Comparison of ENCODE assay signal across 16 mouse cellular contexts in genomic region chr16:32153976-32154375, GRCm38 (mm10). TPM values are rescaled to one million over a fixed set of nuclear protein-coding genes. Genes with fewer than 3 reads are reported as not detected.
A peak's percentile ranks its signal among the peaks of the same experiment; 100 is the strongest.
DNase-seq lines count a peak whose midpoint lies in the region; ATAC-seq and TF ChIP-seq lines count a peak whose summit lies in the region.
"Had no signal": no experiment of that assay in that cellular context is flagged by ENCODE, and none has a peak within 500 bp of the region (broad histone marks: within the 10 kb centered on the region; RNA-seq: fewer than 3 reads in every experiment).

No protein-coding gene starts in this region.

- DNase-seq in frontal cortex, postnatal 10 days (ENCODE audit: low spot score in 2 of 2) = no peak
- no peak for DNase-seq in kidney, adult 2 months
- DNase-seq in kidney, postnatal 14 days = no peak
- peak; percentile 44 for DNase-seq in midbrain, embryonic 11.5 days (ENCODE audit: low spot score, missing footprints)
- no peak for DNase-seq in midbrain, postnatal 0 days (ENCODE audit: low spot score)
- no peak for DNase-seq in forebrain, postnatal 0 days
- no peak for DNase-seq in layer of hippocampus, adult 9-11 months
- DNase-seq: gastrocnemius, postnatal 36 days; liver, postnatal 0 days; thymus, postnatal 14 days had no signal

- no peak for TF ChIP-seq CTCF in kidney, adult 2 months (conservative IDR thresholded peaks at IDR 0.05; ENCODE audit: insufficient read depth, insufficient read length, low read depth, low read length)
- no peak for TF ChIP-seq CTCF in midbrain, postnatal 0 days (IDR thresholded peaks at IDR 0.05)
- TF ChIP-seq CTCF in forebrain, postnatal 0 days (IDR thresholded peaks at IDR 0.05; ENCODE audit: low read depth) = no peak

- 0 out of 2 replicates have a peak overlapping the region, but pooled peaks have one; percentile 19 for H3K27ac ChIP-seq in kidney, adult 2 months (ENCODE audit: insufficient read depth, low read depth, low read length)
- H3K27ac ChIP-seq in midbrain, embryonic 11.5 days (ENCODE audit: low read depth, low read length) = no peak overlapping the region
- H3K27ac ChIP-seq in midbrain, postnatal 0 days (ENCODE audit: low read depth, low read length) = no peak overlapping the region
- H3K27ac ChIP-seq in forebrain, postnatal 0 days (ENCODE audit: low read depth, low read length) = 0 out of 2 replicates have a peak overlapping the region, but pooled peaks have one; percentile 1
- H3K27ac ChIP-seq: limb, embryonic 12.5 days; midbrain, embryonic 15.5 days had no signal

- TF ChIP-seq POLR2A in kidney, adult 2 months (IDR thresholded peaks at IDR 0.05; ENCODE audit: low read depth, low read length) = no peak

- no peaks in the 10 kb centered on the region for H3K9me3 ChIP-seq in midbrain, embryonic 11.5 days (ENCODE audit: control insufficient read depth, low read length)
- no peaks in the 10 kb centered on the region for H3K9me3 ChIP-seq in midbrain, postnatal 0 days (ENCODE audit: low read length)
- no peaks in the 10 kb centered on the region for H3K9me3 ChIP-seq in forebrain, postnatal 0 days (ENCODE audit: low read length)
- H3K9me3 ChIP-seq: heart, embryonic 12.5 days; limb, embryonic 12.5 days; midbrain, embryonic 15.5 days had no signal

- H3K4me1 ChIP-seq in kidney, adult 2 months (ENCODE audit: control insufficient read depth, insufficient read depth, low read length) = 0 out of 2 replicates have a peak, but pooled peaks cover 4% of the 10 kb centered on the region
- no peaks in the 10 kb centered on the region for H3K4me1 ChIP-seq in midbrain, embryonic 11.5 days (ENCODE audit: control insufficient read depth, insufficient read depth, low read length)
- H3K4me1 ChIP-seq in midbrain, postnatal 0 days (ENCODE audit: insufficient read depth, low read length) = no peaks in the 10 kb centered on the region
- no peaks in the 10 kb centered on the region for H3K4me1 ChIP-seq in forebrain, postnatal 0 days (ENCODE audit: insufficient read depth)
- H3K4me1 ChIP-seq: limb, embryonic 12.5 days; midbrain, embryonic 15.5 days had no signal

- H3K9ac ChIP-seq in midbrain, embryonic 11.5 days (ENCODE audit: low read length) = no peak overlapping the region
- no peak overlapping the region for H3K9ac ChIP-seq in midbrain, postnatal 0 days (replicated peaks; ENCODE audit: low read length, poor library complexity, severe bottlenecking)
- 0 out of 2 replicates have a peak overlapping the region, but pooled peaks have one; percentile 19 for H3K9ac ChIP-seq in forebrain, postnatal 0 days
- H3K9ac ChIP-seq: heart, embryonic 12.5 days; limb, embryonic 12.5 days; liver, postnatal 0 days; midbrain, embryonic 15.5 days had no signal

- WGBS in kidney, adult 2 months = 87% methylated on average over 1 of the region's 1 CpGs
- 76% methylated on average over 1 of the region's 1 CpGs for WGBS in midbrain, embryonic 11.5 days
- 91% methylated on average over 1 of the region's 1 CpGs for WGBS in midbrain, postnatal 0 days
- WGBS in forebrain, postnatal 0 days = 89% methylated on average over 1 of the region's 1 CpGs

- ATAC-seq in frontal cortex, adult (ENCODE audit: low TSS enrichment) = peak; percentile 20; the same call in 1 of the 2 replicates
- no peak for ATAC-seq in midbrain, embryonic 11.5 days (ENCODE audit: low FRiP score)
- no peak for ATAC-seq in midbrain, postnatal 0 days (ENCODE audit: low FRiP score)
- no peak for ATAC-seq in forebrain, postnatal 0 days
- ATAC-seq: liver, postnatal 0 days; midbrain, embryonic 15.5 days had no signal

- no peaks in the 10 kb centered on the region for H3K27me3 ChIP-seq in kidney, adult 2 months (replicated peaks; ENCODE audit: control insufficient read depth, insufficient read depth, low read length)
- no peaks in the 10 kb centered on the region for H3K27me3 ChIP-seq in midbrain, embryonic 11.5 days (ENCODE audit: control insufficient read depth, insufficient read depth, low read length)
- no peaks in the 10 kb centered on the region for H3K27me3 ChIP-seq in midbrain, postnatal 0 days (ENCODE audit: insufficient read depth, low read length)
- no peaks in the 10 kb centered on the region for H3K27me3 ChIP-seq in forebrain, postnatal 0 days (ENCODE audit: insufficient read depth, low read length)
- H3K27me3 ChIP-seq: heart, embryonic 12.5 days; midbrain, embryonic 15.5 days had no signal

- H3K4me2 ChIP-seq in midbrain, embryonic 11.5 days = no peak overlapping the region
- no peak overlapping the region for H3K4me2 ChIP-seq in midbrain, postnatal 0 days (ENCODE audit: low read depth, low read length, poor library complexity, severe bottlenecking)
- peak overlapping the region; percentile 32; the same call in 1 of the 2 replicates for H3K4me2 ChIP-seq in forebrain, postnatal 0 days (ENCODE audit: low read depth)
- H3K4me2 ChIP-seq: heart, embryonic 12.5 days; limb, embryonic 12.5 days; midbrain, embryonic 15.5 days had no signal

- H3K4me3 ChIP-seq in kidney, adult 2 months (ENCODE audit: insufficient read depth, low read depth, low read length) = no peak overlapping the region
- H3K4me3 ChIP-seq in midbrain, embryonic 11.5 days (ENCODE audit: low read depth, low read length) = no peak overlapping the region
- H3K4me3 ChIP-seq in midbrain, postnatal 0 days (ENCODE audit: low read depth, low read length) = no peak overlapping the region
- H3K4me3 ChIP-seq in forebrain, postnatal 0 days (ENCODE audit: low read depth, low read length) = no peak overlapping the region
- H3K4me3 ChIP-seq: heart, embryonic 12.5 days; limb, embryonic 12.5 days; midbrain, embryonic 15.5 days had no signal

- H3K36me3 ChIP-seq in kidney, adult 2 months (ENCODE audit: control insufficient read depth, insufficient read depth, low read length) = no peaks in the 10 kb centered on the region
- no peaks in the 10 kb centered on the region for H3K36me3 ChIP-seq in midbrain, embryonic 11.5 days (ENCODE audit: control insufficient read depth, insufficient read depth, low read length)
- no peaks in the 10 kb centered on the region for H3K36me3 ChIP-seq in midbrain, postnatal 0 days (ENCODE audit: insufficient read depth, low read length)
- H3K36me3 ChIP-seq in forebrain, postnatal 0 days (ENCODE audit: insufficient read depth) = no peaks in the 10 kb centered on the region
- H3K36me3 ChIP-seq: heart, embryonic 12.5 days; limb, embryonic 12.5 days; midbrain, embryonic 15.5 days had no signal

RNA-seq across cellular contexts. Expression of gene Nrros, which starts 11.4 kb away (rescaled TPM):
- polyA plus RNA-seq in kidney, adult 2 months (2012; rRNA removed) = 7.9 and 11.6 TPM in 2 replicates
- polyA plus RNA-seq in midbrain, embryonic 11.5 days (2014; fragmentation: Nextera tagmentation; extraction: Ambion mirVana) = 7.4 and 10.3 TPM in 2 replicates
- 9.9 and 11.3 TPM in 2 replicates for total RNA-seq in midbrain, postnatal 0 days (2014; rRNA removed)
- 4.9 and 5.8 TPM in 2 replicates for polyA plus RNA-seq in midbrain, postnatal 0 days (2015; fragmentation: Nextera tagmentation; extraction: Ambion mirVana)
- total RNA-seq in forebrain, postnatal 0 days (2014; rRNA removed) = 10.2 and 12.5 TPM in 2 replicates
- polyA plus RNA-seq in forebrain, postnatal 0 days (2015; fragmentation: Nextera tagmentation; extraction: Ambion mirVana) = 6.4 and 7.6 TPM in 2 replicates

RNA-seq across cellular contexts. Expression of gene Bex6, which starts 25.6 kb away (rescaled TPM):
- polyA plus RNA-seq in kidney, adult 2 months (2012; rRNA removed) = not detected in 2 replicates
- polyA plus RNA-seq in midbrain, embryonic 11.5 days (2014; fragmentation: Nextera tagmentation; extraction: Ambion mirVana) = 0.23 TPM in 1 of 2 replicates, not detected in the other
- total RNA-seq in midbrain, postnatal 0 days (2014; rRNA removed) = not detected in 2 replicates
- polyA plus RNA-seq in midbrain, postnatal 0 days (2015; fragmentation: Nextera tagmentation; extraction: Ambion mirVana) = not detected in 2 replicates
- total RNA-seq in forebrain, postnatal 0 days (2014; rRNA removed) = not detected in 2 replicates
- not detected in 2 replicates for polyA plus RNA-seq in forebrain, postnatal 0 days (2015; fragmentation: Nextera tagmentation; extraction: Ambion mirVana)
- total RNA-seq: gastrocnemius, postnatal 36 days; layer of hippocampus, postnatal 14 days had no signal
- polyA plus RNA-seq: heart, embryonic 12.5 days; intestine, embryonic 14.5 days; limb, embryonic 12.5 days; midbrain, embryonic 15.5 days had no signal

RNA-seq across cellular contexts. Expression of gene Cep19, which starts 54.4 kb away (rescaled TPM):
- polyA plus RNA-seq in kidney, adult 2 months (2012; rRNA removed) = 17.2 and 18.9 TPM in 2 replicates
- polyA plus RNA-seq in midbrain, embryonic 11.5 days (2014; fragmentation: Nextera tagmentation; extraction: Ambion mirVana) = 51.7 and 56.5 TPM in 2 replicates
- 29.9 and 34.7 TPM in 2 replicates for total RNA-seq in midbrain, postnatal 0 days (2014; rRNA removed)
- polyA plus RNA-seq in midbrain, postnatal 0 days (2015; fragmentation: Nextera tagmentation; extraction: Ambion mirVana) = 54.3 and 57.3 TPM in 2 replicates
- total RNA-seq in forebrain, postnatal 0 days (2014; rRNA removed) = 43.6 and 51.5 TPM in 2 replicates
- 61.0 and 64.8 TPM in 2 replicates for polyA plus RNA-seq in forebrain, postnatal 0 days (2015; fragmentation: Nextera tagmentation; extraction: Ambion mirVana)

RNA-seq across cellular contexts. Expression of gene Pigx, which starts 54.4 kb away (rescaled TPM):
- polyA plus RNA-seq in kidney, adult 2 months (2012; rRNA removed) = 29.0 and 33.2 TPM in 2 replicates
- polyA plus RNA-seq in midbrain, embryonic 11.5 days (2014; fragmentation: Nextera tagmentation; extraction: Ambion mirVana) = 150 and 153 TPM in 2 replicates
- 38.8 and 53.2 TPM in 2 replicates for total RNA-seq in midbrain, postnatal 0 days (2014; rRNA removed)
- polyA plus RNA-seq in midbrain, postnatal 0 days (2015; fragmentation: Nextera tagmentation; extraction: Ambion mirVana) = 90.4 and 91.3 TPM in 2 replicates
- 71.7 and 102 TPM in 2 replicates for total RNA-seq in forebrain, postnatal 0 days (2014; rRNA removed)
- polyA plus RNA-seq in forebrain, postnatal 0 days (2015; fragmentation: Nextera tagmentation; extraction: Ambion mirVana) = 113 and 133 TPM in 2 replicates

Comparison
In these comparisons a context has a peak if more than half of its experiments do, and no peak if none do; other contexts are left out.
1. H3K27ac ChIP-seq: peak in kidney, adult 2 months (single experiment) and forebrain, postnatal 0 days (single experiment); none in midbrain, embryonic 11.5 days (single experiment) and midbrain, postnatal 0 days (single experiment).